Mouse (Mus musculus) limb, embryonic 11.5 days (tissue): ENCODE measurements at regions not wholly inside any gene's neighbourhood (a gene's known extent, or its start where the extent isn't known, plus 50 kb on each side); places are given as distances from the start of the nearest gene placed in this dataset.

Experiments used
- ATAC-seq: fragments of 200-750 bp; cut with Nextera tagmentation; 2 replicates; pipeline ENCODE4 v1.8.0; 2017; ENCODE audit warnings: low read depth; ENCODE audit not compliant: insufficient number of reproducible peaks, low FRiP score, low TSS enrichment
- DNase-seq: peaks from one replicate; pipeline ENCODE4 v3.0.0-alpha.2; 2015; ENCODE audit warnings: low spot score
- H3K27ac ChIP-seq: fragments of 300-500 bp; sonication (generic); replicated peaks from 2 replicates; pipeline ENCODE4 v1.5.1; 2014; ENCODE audit warnings: low read depth, mild to moderate bottlenecking, low read length
- H3K27me3 ChIP-seq: fragments of 300-500 bp; sonication (generic); 2 replicates; pipeline ENCODE4 v1.6.1; 2014; ENCODE audit warnings: mild to moderate bottlenecking, low read length, mixed read lengths; ENCODE audit not compliant: control insufficient read depth, insufficient read depth
- H3K36me3 ChIP-seq: fragments of 300-500 bp; sonication (generic); 2 replicates; pipeline ENCODE4 v1.6.1; 2014; ENCODE audit warnings: mild to moderate bottlenecking, low read length, moderate library complexity, mixed read lengths; ENCODE audit not compliant: control insufficient read depth, insufficient read depth
- H3K4me1 ChIP-seq: fragments of 300-500 bp; sonication (generic); 2 replicates; pipeline ENCODE4 v1.6.1; 2014; ENCODE audit warnings: low read length, mixed read lengths; ENCODE audit not compliant: control insufficient read depth, insufficient read depth
- H3K4me2 ChIP-seq: fragments of 300-500 bp; sonication (generic); 2 replicates; pipeline ENCODE4 v1.6.1; 2014; ENCODE audit warnings: low read depth, mild to moderate bottlenecking, moderate library complexity; ENCODE audit not compliant: severe bottlenecking
- H3K4me3 ChIP-seq: fragments of 300-500 bp; sonication (generic); 2 replicates; pipeline ENCODE4 v1.5.1; 2014; ENCODE audit warnings: low read depth, low read length
- H3K9ac ChIP-seq: fragments of 300-500 bp; sonication (generic); 2 replicates; pipeline ENCODE4 v1.6.1; 2014; ENCODE audit warnings: mild to moderate bottlenecking, low read length
- H3K9me3 ChIP-seq: fragments of 300-500 bp; sonication (generic); 2 replicates; pipeline ENCODE4 v1.6.1; 2016; ENCODE audit warnings: low read length; ENCODE audit not compliant: control insufficient read depth
- WGBS: fragments of 180-500 bp; shearing (Covaris S2); extraction: QIAGEN DNeasy Blood & Tissue Kit; methylation state at CpG from one replicate; pipeline ENCODE4 v1.1.7; 2014; 5-methylcytosine and 5-hydroxymethylcytosine counted together

- no peak for DNase-seq
- Histone ChIP-seq H3K4me2 (no peak overlapping the region), H3K4me3 (no peak overlapping the region), H3K9me3 (no peaks in the 10 kb centered on the region), H3K36me3 (no peaks in the 10 kb centered on the region), H3K4me1 (no peaks in the 10 kb centered on the region), H3K27me3 (no peaks in the 10 kb centered on the region), H3K9ac (no peak overlapping the region), H3K27ac (no peak overlapping the region)
- 100% methylated on average over 1 of the region's 1 CpGs for WGBS
- no peak for ATAC-seq
Measured at GRCm38 (mm10) chr1:119282416-119282815, 139.6 kb downstream of the Inhbb start.

GRCm38 (mm10) chr1:119279261-119279660 is 142.8 kb downstream of the Inhbb start:
- H3K4me2 ChIP-seq, result no peak overlapping the region
- ATAC-seq (no peak), DNase-seq (no peak)
- H3K4me1 ChIP-seq, result no peaks in the 10 kb centered on the region
- H3K27me3 ChIP-seq, result no peaks in the 10 kb centered on the region
- H3K4me3 ChIP-seq, result no peak overlapping the region
- H3K36me3 ChIP-seq, result no peaks in the 10 kb centered on the region
- H3K9me3 ChIP-seq, result no peaks in the 10 kb centered on the region
- 84% methylated on average over 3 of the region's 3 CpGs for WGBS
- H3K27ac ChIP-seq, result no peak overlapping the region
- H3K9ac ChIP-seq, result no peak overlapping the region

GRCm38 (mm10) chr1:119278528-119279201 is 143.4 kb downstream of the Inhbb start:
- Histone ChIP-seq H3K9ac (no peak overlapping the region), H3K27ac (no peak overlapping the region), H3K36me3 (no peaks in the 10 kb centered on the region), H3K9me3 (no peaks in the 10 kb centered on the region), H3K27me3 (no peaks in the 10 kb centered on the region), H3K4me3 (no peak overlapping the region), H3K4me2 (no peak overlapping the region), H3K4me1 (no peaks in the 10 kb centered on the region)
- 87% methylated on average over 8 of the region's 8 CpGs for WGBS
- DNase-seq (no peak), ATAC-seq (no peak)

GRCm38 (mm10) chr1:119277990-119278389 is 144.1 kb downstream of the Inhbb start:
- no peak for ATAC-seq
- WGBS, result 89% methylated on average over 4 of the region's 4 CpGs
- Histone ChIP-seq H3K27ac (no peak overlapping the region), H3K4me1 (no peaks in the 10 kb centered on the region), H3K4me2 (no peak overlapping the region), H3K9ac (no peak overlapping the region), H3K36me3 (no peaks in the 10 kb centered on the region), H3K27me3 (no peaks in the 10 kb centered on the region), H3K9me3 (no peaks in the 10 kb centered on the region), H3K4me3 (no peak overlapping the region)
- no peak for DNase-seq

- WGBS, result 92% methylated on average over 5 of the region's 5 CpGs
Measured at GRCm38 (mm10) chr1:119266013-119266412, 156.0 kb downstream of the Inhbb start.

GRCm38 (mm10) chr1:119265192-119265891 is 156.7 kb downstream of the Inhbb start:
- Histone ChIP-seq H3K4me2 (no peak overlapping the region), H3K36me3 (no peaks in the 10 kb centered on the region), H3K4me3 (no peak overlapping the region), H3K9me3 (no peaks in the 10 kb centered on the region), H3K27me3 (no peaks in the 10 kb centered on the region), H3K27ac (no peak overlapping the region), H3K9ac (no peak overlapping the region), H3K4me1 (no peaks in the 10 kb centered on the region)
- no peak for DNase-seq
- 80% methylated on average over 10 of the region's 10 CpGs for WGBS
- no peak for ATAC-seq

More at GRCm38 (mm10) chr1:119266013-119266412, 156.0 kb downstream of the Inhbb start:
- Histone ChIP-seq H3K4me2 (no peak overlapping the region), H3K9ac (no peak overlapping the region), H3K9me3 (no peaks in the 10 kb centered on the region), H3K27me3 (no peaks in the 10 kb centered on the region), H3K4me3 (no peak overlapping the region), H3K4me1 (no peaks in the 10 kb centered on the region), H3K36me3 (no peaks in the 10 kb centered on the region), H3K27ac (no peak overlapping the region)
- DNase-seq (no peak), ATAC-seq (no peak)

GRCm38 (mm10) chr1:119259455-119259854 is 162.6 kb downstream of the Inhbb start:
- DNase-seq (no peak), ATAC-seq (no peak)

GRCm38 (mm10) chr1:119256769-119257168 is 165.3 kb downstream of the Inhbb start:
- no peaks in the 10 kb centered on the region for H3K36me3 ChIP-seq
- WGBS, result 91% methylated on average over 8 of the region's 8 CpGs
- H3K4me2 ChIP-seq, result no peak overlapping the region
- H3K27ac ChIP-seq, result no peak overlapping the region
- no peak overlapping the region for H3K4me3 ChIP-seq
- H3K4me1 ChIP-seq, result no peaks in the 10 kb centered on the region
- DNase-seq (no peak), ATAC-seq (no peak)
- H3K9me3 ChIP-seq, result no peaks in the 10 kb centered on the region
- no peaks in the 10 kb centered on the region for H3K27me3 ChIP-seq
- H3K9ac ChIP-seq, result no peak overlapping the region

More at GRCm38 (mm10) chr1:119259455-119259854, 162.6 kb downstream of the Inhbb start:
- no peaks in the 10 kb centered on the region for H3K4me1 ChIP-seq
- H3K36me3 ChIP-seq, result no peaks in the 10 kb centered on the region
- H3K4me3 ChIP-seq, result no peak overlapping the region
- H3K9me3 ChIP-seq, result no peaks in the 10 kb centered on the region
- WGBS, result 86% methylated on average over 9 of the region's 9 CpGs
- no peak overlapping the region for H3K27ac ChIP-seq
- no peak overlapping the region for H3K4me2 ChIP-seq
- no peaks in the 10 kb centered on the region for H3K27me3 ChIP-seq
- H3K9ac ChIP-seq, result no peak overlapping the region
